Mouse (Mus musculus) neural tube, embryonic 15.5 days (tissue): ENCODE measurements around the gene Nploc4. TPM values are rescaled to one million over a fixed set of nuclear protein-coding genes. Genes with fewer than 3 reads are reported as not detected.

Experiments used
- ATAC-seq: fragments of 200-750 bp; cut with Nextera tagmentation; 2 replicates; pipeline ENCODE4 v1.8.0; 2017; ENCODE audit warnings: mild to moderate bottlenecking, moderate TSS enrichment, moderate library complexity; ENCODE audit not compliant: low FRiP score
- H3K27ac ChIP-seq: fragments of 300-500 bp; sonication (generic); replicated peaks from 2 replicates; pipeline ENCODE4 v1.5.1; 2015; ENCODE audit warnings: mild to moderate bottlenecking, inconsistent platforms
- H3K27me3 ChIP-seq: fragments of 300-500 bp; sonication (generic); replicated peaks from 2 replicates; pipeline ENCODE4 v1.6.1; 2015; ENCODE audit warnings: inconsistent platforms
- H3K36me3 ChIP-seq: fragments of 300-500 bp; sonication (generic); 2 replicates; pipeline ENCODE4 v1.6.1; 2015; ENCODE audit warnings: inconsistent platforms
- H3K4me1 ChIP-seq: fragments of 300-500 bp; sonication (generic); 2 replicates; pipeline ENCODE4 v1.6.1; 2015; ENCODE audit warnings: inconsistent platforms
- H3K4me2 ChIP-seq: fragments of 300-500 bp; sonication (generic); 2 replicates; pipeline ENCODE4 v1.6.1; 2015; ENCODE audit warnings: inconsistent platforms, mild to moderate bottlenecking, moderate library complexity
- H3K4me3 ChIP-seq: fragments of 300-500 bp; sonication (generic); replicated peaks from 2 replicates; pipeline ENCODE4 v1.5.1; 2015; ENCODE audit warnings: mild to moderate bottlenecking, inconsistent platforms
- H3K9ac ChIP-seq: fragments of 300-500 bp; sonication (generic); replicated peaks from 2 replicates; pipeline ENCODE4 v1.6.1; 2015; ENCODE audit warnings: mild to moderate bottlenecking, inconsistent platforms
- H3K9me3 ChIP-seq: fragments of 300-500 bp; sonication (generic); replicated peaks from 2 replicates; pipeline ENCODE4 v1.6.1; 2016; ENCODE audit warnings: inconsistent platforms
- WGBS: fragments of 180-500 bp; shearing (Covaris S2); methylation state at CpG from one replicate; pipeline ENCODE4 v1.1.7; 2015; ENCODE audit warnings: mixed read lengths; 5-methylcytosine and 5-hydroxymethylcytosine counted together
- polyA plus RNA-seq: library from polyadenylated mRNA; unstranded; fragments of >200 nt; fragmentation: Nextera tagmentation; extraction: Ambion mirVana; gene quantifications from 2 replicates; pipeline ENCODE4 v1.2.1, GENCODE M21; 2015

Nploc4 gene
- polyA plus RNA-seq, 1 experiment from 2014 or later: 30.2 TPM

DNA sequence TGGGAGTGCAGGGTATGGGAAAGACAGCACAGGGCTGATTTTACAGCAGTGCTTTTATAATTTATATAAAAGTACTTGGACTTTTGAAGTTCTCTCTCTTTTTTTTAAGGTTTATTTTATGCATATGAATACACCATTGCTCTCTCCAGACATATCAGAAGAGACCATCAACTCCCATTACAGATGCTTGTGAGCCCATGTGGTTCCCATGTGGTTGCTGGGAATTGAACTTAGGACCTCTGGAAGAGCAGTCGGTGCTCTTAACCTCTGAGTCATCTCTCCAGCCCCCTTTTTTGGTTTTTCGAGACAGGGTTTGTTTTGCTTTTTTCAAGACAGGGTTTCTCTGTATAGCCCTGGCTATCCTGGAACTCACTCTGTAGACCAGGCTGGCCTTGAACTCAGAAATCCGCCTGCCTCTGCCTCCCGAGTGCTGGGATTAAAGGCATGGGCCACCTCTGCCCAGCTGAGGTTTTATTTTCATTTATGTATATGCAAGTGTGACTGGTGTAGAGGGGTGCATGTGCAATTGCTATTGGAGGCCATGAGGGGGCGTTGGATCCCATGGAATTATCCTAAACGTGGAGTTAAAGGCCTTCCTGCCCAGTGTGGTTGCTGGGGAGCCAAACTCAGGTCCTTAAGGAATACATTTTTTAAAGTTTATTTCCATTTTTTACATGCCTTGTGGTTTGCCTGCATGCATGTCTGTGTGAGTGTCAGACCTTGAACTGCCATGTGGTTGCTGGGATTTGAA, 21.5 kb upstream of the Nploc4 start:
- 75% methylated on average over 6 of the region's 6 CpGs for WGBS
- H3K9me3 ChIP-seq: no peaks in the 10 kb centered on the region
- no peak for ATAC-seq

DNA sequence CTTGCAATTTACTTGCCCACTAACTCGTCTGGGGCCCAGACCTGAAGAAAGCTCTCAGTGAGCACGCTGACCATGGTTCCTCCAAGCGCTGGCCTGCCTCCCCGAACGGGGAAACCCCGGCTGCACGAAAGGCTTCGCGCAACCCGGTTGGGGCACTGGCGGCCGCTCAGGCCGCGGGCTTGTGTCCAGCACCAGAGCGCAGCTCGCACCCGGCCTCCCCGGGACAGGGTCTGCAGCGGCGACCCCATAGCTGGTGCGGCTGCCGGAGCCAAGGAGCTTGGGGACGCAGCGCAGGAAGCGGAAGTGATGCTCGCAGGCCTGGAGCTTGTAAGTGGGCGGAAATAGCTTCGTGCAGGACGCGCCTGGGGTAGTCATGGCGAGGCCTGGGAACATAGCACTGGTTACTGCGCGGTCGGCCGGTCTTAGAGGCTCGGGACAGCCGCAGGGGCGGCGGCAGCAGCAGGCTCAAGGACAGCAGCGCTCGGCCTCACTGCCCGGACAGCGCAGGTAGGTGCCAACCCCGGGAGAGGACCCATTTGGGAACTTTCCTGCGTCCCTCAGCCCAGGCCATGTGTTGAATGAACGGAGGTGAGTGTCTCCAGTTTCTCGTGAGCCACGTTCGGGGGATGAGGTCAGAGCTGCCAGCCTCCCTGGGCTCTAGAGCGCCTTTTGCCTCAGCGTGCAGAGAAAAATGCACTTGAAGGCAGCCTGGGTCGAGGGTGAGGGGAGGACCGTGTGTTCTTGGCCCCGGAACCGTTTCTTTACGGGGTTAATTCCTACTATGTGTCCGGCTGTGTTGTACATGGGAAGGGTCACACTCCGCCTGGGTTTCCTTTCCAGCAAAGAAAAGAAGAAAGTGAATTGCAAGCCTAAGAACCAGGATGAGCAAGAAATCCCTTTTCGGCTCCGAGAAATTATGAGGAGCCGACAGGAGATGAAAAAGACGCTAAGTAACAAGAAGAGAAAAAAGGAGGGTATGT, 20.6 kb upstream of the Nploc4 start, which contains the start of the genes Oxld1 and Ccdc137:
Gene Oxld1 (minus strand): TSS at position 297 of the 980 bp plus-strand sequence.
Gene Ccdc137 (plus strand): TSS at position 344 of the 980 bp plus-strand sequence.
- H3K4me3 ChIP-seq: peak within 1 kb of the TSS; percentile 99
- no peaks in the 10 kb centered on the region for H3K9me3 ChIP-seq
- H3K4me1 ChIP-seq: peaks cover 30% of the 10 kb centered on the region
- peak within 1 kb of the TSS; percentile 83 for H3K4me2 ChIP-seq
- WGBS: 4% methylated on average over 62 of the region's 62 CpGs
- ATAC-seq: peak; percentile 88
- H3K27ac ChIP-seq: peak within 1 kb of the TSS; percentile 87
- H3K36me3 ChIP-seq: peaks cover 38% of the 10 kb centered on the region
- H3K9ac ChIP-seq: peak within 1 kb of the TSS; percentile 100
- no peaks in the 10 kb centered on the region for H3K27me3 ChIP-seq

More for the DNA sequence above, 21.5 kb upstream of the Nploc4 start:
- Histone ChIP-seq H3K4me3 (peak overlapping the region; percentile 99), H3K27ac (no peak overlapping the region), H3K4me1 (peaks cover 30% of the 10 kb centered on the region), H3K36me3 (peaks cover 47% of the 10 kb centered on the region), H3K4me2 (peak overlapping the region; percentile 83), H3K9ac (peak overlapping the region; percentile 100), H3K27me3 (no peaks in the 10 kb centered on the region)

DNA sequence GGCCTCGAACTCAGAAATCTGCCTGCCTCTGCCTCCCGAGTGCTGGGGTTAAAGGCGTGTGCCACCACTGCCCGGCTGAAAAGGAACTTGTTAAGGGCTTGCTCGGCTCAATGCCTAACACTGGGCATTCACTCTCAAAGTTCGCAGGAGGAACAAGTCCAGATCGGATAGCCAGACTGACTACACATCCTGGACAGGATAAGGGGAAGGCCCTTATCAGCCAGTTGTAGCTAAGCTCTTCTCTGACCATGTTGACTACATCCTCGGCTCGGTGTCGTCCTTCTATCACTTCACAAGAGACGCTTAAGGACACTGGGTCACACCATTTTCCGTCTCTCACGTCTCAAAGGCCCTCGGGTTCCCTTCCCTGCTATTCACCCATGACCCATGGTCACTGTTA, 19.9 kb upstream of the Nploc4 start:
- H3K27ac ChIP-seq: peak overlapping the region; percentile 87
- H3K4me3 ChIP-seq: peak overlapping the region; percentile 99
- H3K9ac ChIP-seq: peak overlapping the region; percentile 100
- peak overlapping the region; percentile 83 for H3K4me2 ChIP-seq
- H3K36me3 ChIP-seq: peaks cover 31% of the 10 kb centered on the region
- H3K4me1 ChIP-seq: peaks cover 30% of the 10 kb centered on the region
- no peaks in the 10 kb centered on the region for H3K27me3 ChIP-seq
- WGBS: 37% methylated on average over 14 of the region's 14 CpGs
- ATAC-seq: 0 out of 2 replicates have a peak, but pooled peaks have one; percentile 2
- H3K9me3 ChIP-seq: no peaks in the 10 kb centered on the region

GRCm38 (mm10) chr11:120455413-120455812, 17.9 kb upstream of the Nploc4 start:
- 96% methylated on average over 7 of the region's 7 CpGs for WGBS
- H3K4me2 ChIP-seq: no peak overlapping the region
- no peak overlapping the region for H3K27ac ChIP-seq
- no peak overlapping the region for H3K4me3 ChIP-seq
- H3K9ac ChIP-seq: no peak overlapping the region
- H3K4me1 ChIP-seq: peaks cover 26% of the 10 kb centered on the region
- no peaks in the 10 kb centered on the region for H3K27me3 ChIP-seq
- H3K9me3 ChIP-seq: no peaks in the 10 kb centered on the region
- no peak for ATAC-seq
- peaks cover 13% of the 10 kb centered on the region for H3K36me3 ChIP-seq

DNA sequence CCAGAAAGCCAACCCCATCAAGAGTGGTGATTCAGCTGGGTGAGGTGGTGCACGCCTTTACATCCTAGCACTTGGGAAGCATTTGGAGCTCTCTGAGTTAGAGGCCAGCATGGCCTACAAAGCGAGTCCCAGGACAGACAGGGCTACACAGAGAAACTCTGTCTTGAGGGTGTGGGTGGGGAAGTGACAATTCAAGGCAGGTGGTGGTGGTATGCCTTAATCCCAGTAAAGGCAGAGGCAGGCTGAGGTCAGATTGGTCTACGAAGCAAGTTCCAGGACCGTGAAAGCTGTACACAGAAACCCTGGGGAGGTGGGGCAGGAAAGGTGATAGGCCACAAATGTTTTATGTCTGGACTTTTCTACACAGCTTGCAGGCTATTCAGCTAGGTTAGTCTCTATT, 17.5 kb upstream of the Nploc4 start:
- Histone ChIP-seq H3K4me2 (no peak overlapping the region), H3K9ac (no peak overlapping the region), H3K9me3 (no peaks in the 10 kb centered on the region), H3K27ac (no peak overlapping the region), H3K4me3 (no peak overlapping the region), H3K4me1 (peaks cover 25% of the 10 kb centered on the region), H3K36me3 (peaks cover 11% of the 10 kb centered on the region), H3K27me3 (no peaks in the 10 kb centered on the region)
- 94% methylated on average over 4 of the region's 4 CpGs for WGBS
- ATAC-seq: no peak

- peaks cover 9% of the 10 kb centered on the region for H3K4me1 ChIP-seq
- H3K36me3 ChIP-seq: peaks cover 5% of the 10 kb centered on the region; the same call in 1 of the 2 replicates
- no peaks in the 10 kb centered on the region for H3K27me3 ChIP-seq
- WGBS: 93% methylated on average over 4 of the region's 4 CpGs
- ATAC-seq: no peak
- H3K27ac ChIP-seq: no peak within 1 kb of the TSS
- no peaks in the 10 kb centered on the region for H3K9me3 ChIP-seq
- H3K4me3 ChIP-seq: no peak within 1 kb of the TSS
- no peak within 1 kb of the TSS for H3K9ac ChIP-seq
- no peak within 1 kb of the TSS for H3K4me2 ChIP-seq
Measured at GRCm38 (mm10) chr11:120453306-120453705, 15.8 kb upstream of the Nploc4 start, which contains the start of gene Pde6g. TSS of gene Pde6g (minus strand) at chr11:120453500.

DNA sequence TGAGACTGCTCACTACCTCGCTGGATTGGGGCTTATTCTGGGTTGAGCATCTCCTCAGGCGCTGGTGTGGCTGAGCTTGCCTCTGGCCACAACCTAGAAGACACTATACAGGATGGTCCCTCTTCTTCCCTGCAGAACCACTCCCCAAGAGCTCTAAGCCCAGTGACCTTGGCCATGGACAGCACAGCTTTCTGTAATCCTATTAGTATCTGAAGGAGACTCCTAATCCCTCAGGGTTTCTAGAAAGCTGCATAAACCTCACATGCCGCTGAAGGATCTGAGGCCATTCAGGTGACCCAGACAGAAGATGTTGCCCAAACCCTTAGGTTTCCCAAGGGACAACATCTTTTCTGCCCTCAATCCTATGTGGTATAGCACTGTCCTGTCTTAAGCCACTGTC, 14.7 kb upstream of the Nploc4 start:
- Histone ChIP-seq H3K27me3 (no peaks in the 10 kb centered on the region), H3K4me2 (no peak overlapping the region), H3K4me3 (no peak overlapping the region), H3K9ac (no peak overlapping the region), H3K4me1 (peaks cover 6% of the 10 kb centered on the region), H3K27ac (no peak overlapping the region), H3K9me3 (no peaks in the 10 kb centered on the region), H3K36me3 (peaks cover 5% of the 10 kb centered on the region; the same call in 1 of the 2 replicates)
- WGBS: 65% methylated on average over 3 of the region's 3 CpGs
- ATAC-seq: no peak

- Histone ChIP-seq H3K4me1 (no peaks in the 10 kb centered on the region), H3K4me3 (no peak overlapping the region), H3K27me3 (no peaks in the 10 kb centered on the region), H3K36me3 (no peaks in the 10 kb centered on the region), H3K9me3 (no peaks in the 10 kb centered on the region), H3K4me2 (no peak overlapping the region), H3K27ac (no peak overlapping the region), H3K9ac (no peak overlapping the region)
- WGBS: 80% methylated on average over 7 of the region's 7 CpGs
- no peak for ATAC-seq
Measured at GRCm38 (mm10) chr11:120447179-120447578, 9.7 kb upstream of the Nploc4 start.

DNA sequence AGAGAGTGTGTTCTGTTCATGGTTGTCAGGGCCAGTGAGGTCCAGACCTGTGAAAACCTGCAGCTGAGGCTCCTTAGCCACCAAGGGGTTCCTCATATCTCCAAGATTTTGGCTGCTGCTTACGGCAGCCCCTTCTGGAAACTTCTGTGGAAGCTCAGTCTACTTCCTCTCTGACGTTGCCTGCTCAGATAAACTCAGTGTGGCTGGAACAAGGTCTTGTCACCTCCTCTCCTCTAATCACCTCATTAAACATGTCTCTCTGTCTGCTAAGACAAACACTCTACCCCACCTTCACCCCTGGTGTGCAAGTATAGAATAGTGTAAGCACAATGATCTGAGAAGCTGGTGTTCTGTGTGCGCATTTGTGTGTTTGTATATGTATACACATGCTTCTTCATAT, 8.0 kb upstream of the Nploc4 start:
- 89% methylated on average over 3 of the region's 3 CpGs for WGBS
- no peak overlapping the region for H3K4me2 ChIP-seq
- ATAC-seq: no peak
- no peak overlapping the region for H3K27ac ChIP-seq
- no peaks in the 10 kb centered on the region for H3K36me3 ChIP-seq
- no peak overlapping the region for H3K4me3 ChIP-seq
- H3K4me1 ChIP-seq: no peaks in the 10 kb centered on the region
- no peak overlapping the region for H3K9ac ChIP-seq
- H3K27me3 ChIP-seq: no peaks in the 10 kb centered on the region
- H3K9me3 ChIP-seq: no peaks in the 10 kb centered on the region

- Histone ChIP-seq H3K4me3 (no peak overlapping the region), H3K27me3 (no peaks in the 10 kb centered on the region), H3K9ac (no peak overlapping the region), H3K4me2 (no peak overlapping the region), H3K9me3 (no peaks in the 10 kb centered on the region), H3K4me1 (no peaks in the 10 kb centered on the region), H3K36me3 (no peaks in the 10 kb centered on the region), H3K27ac (no peak overlapping the region)
- WGBS: 78% methylated on average over 6 of the region's 6 CpGs
- no peak for ATAC-seq
Measured at GRCm38 (mm10) chr11:120444106-120444505, 6.6 kb upstream of the Nploc4 start.

DNA sequence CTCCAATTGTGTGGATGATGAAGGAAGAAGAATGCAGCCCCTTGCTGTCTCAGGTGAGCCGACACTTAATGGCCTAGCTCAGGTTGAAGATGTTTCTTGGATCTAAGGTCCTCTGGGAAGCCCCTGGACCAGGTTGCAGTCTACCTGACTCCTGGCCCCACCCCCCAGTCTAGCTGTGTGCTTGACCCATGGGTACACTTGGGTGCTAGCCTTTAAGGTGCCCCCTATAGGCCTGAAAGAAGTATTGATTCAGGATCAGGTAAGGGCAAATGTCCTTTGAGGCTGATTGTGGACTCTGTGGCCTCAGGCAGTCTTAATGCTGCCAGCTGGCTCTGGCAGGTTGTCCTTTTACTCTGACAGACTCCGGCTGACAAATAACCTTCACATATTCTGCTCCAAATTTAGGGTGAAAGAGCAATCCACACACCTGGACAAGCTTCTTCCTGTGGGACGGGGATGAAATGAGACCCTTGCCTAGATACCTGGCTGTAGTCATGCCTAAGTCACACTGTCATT, 5.3 kb upstream of the Nploc4 start:
- WGBS: 87% methylated on average over 3 of the region's 3 CpGs
- ATAC-seq: no peak

More for the DNA sequence above, 5.3 kb upstream of the Nploc4 start:
- no peaks in the 10 kb centered on the region for H3K36me3 ChIP-seq
- no peak overlapping the region for H3K27ac ChIP-seq
- H3K4me2 ChIP-seq: no peak overlapping the region
- no peaks in the 10 kb centered on the region for H3K4me1 ChIP-seq
- no peak overlapping the region for H3K9ac ChIP-seq
- H3K9me3 ChIP-seq: no peaks in the 10 kb centered on the region
- no peak overlapping the region for H3K4me3 ChIP-seq
- no peaks in the 10 kb centered on the region for H3K27me3 ChIP-seq
